Mouse (Mus musculus) yolk sac, embryonic 10.5 days (tissue): ENCODE results near the gene Arrdc1.
"Not testable (repeated sequence)": the region's sequence is repeated elsewhere in the genome, so short reads cannot be mapped to it uniquely, and the experiment has no call there.

Experiments
- DNase-seq: peaks from one replicate; pipeline ENCODE4 v3.0.0-alpha.2; 2017; ENCODE audit warnings: low spot score

The Arrdc1 gene

DNA sequence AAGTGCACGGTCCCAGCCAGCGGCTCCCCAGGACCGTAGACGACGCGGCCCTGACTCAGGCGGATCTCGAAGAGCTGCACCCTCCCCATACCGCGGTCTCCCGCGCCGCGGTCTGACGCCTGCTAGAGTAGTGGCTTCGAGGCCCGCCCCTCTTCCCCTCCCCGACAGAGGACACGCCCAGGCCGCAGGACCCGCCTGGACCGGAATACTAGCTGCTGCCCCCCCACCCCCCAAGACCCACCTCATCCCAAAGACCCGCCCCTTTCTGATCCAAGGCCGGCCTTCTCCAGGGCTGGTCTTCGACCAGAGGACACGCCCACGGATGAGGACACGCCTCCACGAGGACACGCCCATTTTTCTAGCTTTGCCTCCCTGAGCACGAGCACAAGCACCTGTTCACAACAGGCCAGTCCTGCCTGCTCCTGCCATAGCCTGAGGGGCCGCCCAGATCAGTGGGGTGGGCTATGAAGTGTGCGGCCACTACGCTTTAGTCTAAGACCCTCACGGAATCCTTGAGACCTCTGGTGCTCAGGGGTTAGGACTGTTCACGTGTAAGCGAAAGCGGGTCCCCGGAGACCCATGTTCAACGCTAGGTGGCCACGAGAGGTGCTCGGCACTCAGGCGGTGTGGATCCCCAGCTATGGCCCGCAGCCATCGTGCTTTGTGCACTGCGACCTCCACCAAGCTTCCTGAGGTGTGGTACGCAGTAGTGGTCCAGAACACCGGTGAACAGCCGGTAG lies at the start of gene Arrdc1:
Gene Arrdc1 (minus strand): TSS at position 196 of the 740 bp plus-strand sequence.
- DNase-seq = peak; percentile 98

DNA sequence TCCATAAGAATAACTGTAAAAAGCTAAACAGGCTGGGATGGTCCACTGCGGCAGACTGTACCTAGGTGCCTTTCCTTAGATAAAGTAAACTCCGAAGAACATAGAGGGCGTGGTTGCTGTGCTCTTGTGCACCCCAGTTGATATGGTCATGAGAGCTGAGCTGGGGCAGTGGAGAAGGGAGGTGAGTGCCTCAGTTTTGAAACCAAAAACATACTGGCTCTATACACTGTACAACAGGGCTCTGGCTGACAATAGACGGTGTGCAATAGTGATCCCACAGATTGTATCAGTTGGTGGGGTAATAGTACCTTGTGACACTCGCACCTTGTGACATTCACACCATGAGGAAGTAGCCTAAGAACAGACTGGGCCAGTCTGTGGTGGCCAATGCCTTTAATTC lies 41.9 kb upstream of the Arrdc1 start:
- DNase-seq = no peak

DNA sequence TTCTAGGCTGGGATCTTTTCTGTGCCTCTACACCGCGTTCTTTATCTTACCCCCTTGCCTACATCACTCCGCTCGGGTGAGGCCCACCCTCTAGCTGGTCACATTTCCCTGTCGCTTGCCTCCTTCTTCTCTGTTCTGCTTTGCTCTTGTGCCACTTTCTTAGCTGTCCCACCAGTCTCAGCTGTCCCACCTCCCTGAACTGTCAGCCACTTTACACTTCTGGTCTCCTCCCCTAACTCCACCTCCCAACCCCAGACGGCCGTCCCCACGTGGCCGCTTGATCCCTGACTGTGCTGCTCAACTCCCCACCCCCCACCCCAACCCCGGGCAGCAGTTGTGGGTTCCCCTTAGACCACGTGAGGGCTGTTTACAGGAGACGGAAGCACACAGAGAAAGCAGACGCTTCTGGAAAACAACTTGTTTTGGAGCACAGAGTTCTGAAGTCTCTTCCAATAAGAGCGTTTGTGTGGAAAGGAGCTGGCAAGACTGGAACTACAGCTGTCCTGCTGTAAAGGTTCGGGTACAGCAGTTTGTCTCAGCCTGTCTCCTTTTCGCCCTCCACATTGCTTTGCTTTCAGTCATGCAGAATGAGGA lies 40.7 kb upstream of the Arrdc1 start, which contains the start of gene Pnpla7:
Gene Pnpla7 (plus strand): TSS at position 330 of the 594 bp plus-strand sequence.
- DNase-seq = peak; percentile 89

DNA sequence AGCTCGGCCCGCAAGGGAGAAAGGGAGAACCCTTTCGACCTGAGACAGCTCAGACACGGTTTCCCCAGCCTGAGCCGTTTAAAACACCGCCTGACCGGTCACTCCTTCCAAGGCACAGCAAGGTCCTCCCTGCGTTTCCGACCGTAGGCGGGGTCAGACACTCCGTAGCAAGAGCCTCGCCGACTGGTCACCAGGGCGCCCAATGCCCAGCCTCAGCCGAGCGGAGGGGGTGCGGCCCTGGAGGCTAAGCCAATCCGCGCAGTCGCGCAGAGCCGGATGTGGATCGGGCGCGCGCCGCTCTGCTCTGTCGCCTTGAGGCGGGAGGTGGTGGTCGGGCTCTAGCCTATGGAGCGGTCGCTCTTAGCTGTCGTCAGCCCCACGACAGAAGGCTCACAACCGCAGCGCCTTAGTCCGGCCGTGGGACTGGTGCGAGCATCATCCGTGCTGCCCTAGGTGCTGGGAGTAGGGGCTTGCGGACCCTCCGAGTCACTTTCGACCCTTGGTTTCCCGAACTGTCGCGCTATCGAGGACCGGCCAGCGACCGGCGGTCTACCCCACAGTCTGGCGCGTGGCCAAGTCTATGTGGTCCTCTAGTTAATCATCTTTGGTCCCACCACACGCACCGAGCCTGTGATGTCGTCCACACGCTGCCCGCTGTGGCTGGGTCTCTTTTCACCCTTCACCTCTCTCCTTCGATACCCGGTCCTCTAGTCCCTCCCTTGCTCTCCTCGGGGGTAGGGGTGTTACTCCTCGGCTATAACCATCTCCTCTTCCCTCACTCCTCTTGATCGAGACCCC lies 40.1 kb upstream of the Arrdc1 start, which contains the start of gene Mrpl41:
Gene Mrpl41 (minus strand): TSS at position 193 of the 798 bp plus-strand sequence.
- DNase-seq = peak; percentile 97

DNA sequence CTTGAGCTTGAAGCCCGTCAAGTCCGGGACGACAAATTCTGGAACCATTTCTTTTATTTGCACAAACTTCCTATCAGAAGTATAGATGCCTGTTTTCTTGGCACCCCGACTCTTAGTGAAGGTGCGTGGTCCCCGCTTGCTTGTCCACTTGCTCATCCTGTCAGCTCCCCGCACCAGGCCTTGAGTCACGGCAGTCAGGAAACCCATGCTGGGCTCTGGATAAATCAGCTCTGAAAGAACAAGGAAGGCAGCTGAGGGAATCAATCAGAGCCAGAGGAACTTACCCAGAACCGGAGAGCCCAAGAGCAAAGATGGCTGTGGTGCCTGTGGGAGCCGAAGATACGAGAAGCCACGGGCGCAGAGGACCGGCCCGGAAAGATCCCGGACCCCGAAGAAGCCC lies 39.4 kb upstream of the Arrdc1 start:
- not testable (repeated sequence) for DNase-seq

DNA sequence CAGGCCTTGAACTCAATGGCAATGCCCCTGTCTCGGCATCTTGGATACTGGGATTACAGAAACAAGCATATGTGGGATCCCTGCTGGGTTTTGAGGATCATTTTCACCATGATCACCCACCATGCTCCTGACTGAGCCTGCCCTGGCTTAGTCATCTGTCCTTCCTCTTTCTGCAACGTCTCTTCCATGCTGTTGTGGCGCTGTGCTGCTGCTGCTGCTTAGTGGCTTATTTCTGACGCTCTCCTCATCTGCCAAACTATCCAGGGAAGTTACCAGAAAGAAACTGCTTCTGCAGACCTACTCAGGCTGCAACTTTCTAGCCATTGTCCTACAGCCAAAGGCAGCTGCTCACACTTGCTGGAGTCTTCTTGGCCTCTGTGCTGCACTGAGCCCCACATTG lies 35.3 kb upstream of the Arrdc1 start:
- DNase-seq = no peak

DNA sequence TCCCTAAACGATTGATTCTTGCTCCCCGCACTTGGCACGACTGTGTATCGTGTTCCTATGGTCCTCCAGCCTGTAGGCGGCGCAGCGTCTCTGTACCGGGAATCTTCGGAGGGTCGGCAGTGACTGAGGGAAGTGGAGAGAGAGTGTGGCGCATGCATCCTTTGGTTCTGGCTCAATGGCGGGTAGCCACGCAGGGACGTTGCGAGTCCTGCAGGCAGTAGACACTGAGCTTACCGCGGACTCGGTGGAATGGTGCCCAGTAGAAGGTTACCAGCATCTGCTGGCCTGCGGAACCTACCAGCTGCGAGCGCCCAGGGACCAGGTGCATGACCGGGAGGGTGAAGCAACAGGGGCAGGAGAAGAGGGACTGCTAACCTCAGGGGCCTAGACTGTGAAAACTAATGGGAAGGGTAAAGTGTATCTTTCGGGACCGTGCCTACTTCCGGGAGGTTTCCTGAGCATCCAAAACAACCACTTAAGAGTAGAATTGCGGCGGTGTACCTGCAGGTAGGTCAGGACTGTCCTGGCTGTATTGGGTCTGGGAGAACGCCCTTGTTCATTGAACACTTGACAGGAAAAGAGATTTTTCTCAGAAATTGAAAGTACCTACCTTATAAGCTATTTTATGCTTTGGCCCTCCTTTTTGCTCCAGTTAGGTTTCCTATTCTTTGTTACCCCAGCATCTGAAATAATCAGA lies 27.4 kb upstream of the Arrdc1 start, which contains the start of gene Dph7:
Gene Dph7 (plus strand): TSS at position 97 of the 697 bp plus-strand sequence.
- peak; percentile 83 for DNase-seq

DNA sequence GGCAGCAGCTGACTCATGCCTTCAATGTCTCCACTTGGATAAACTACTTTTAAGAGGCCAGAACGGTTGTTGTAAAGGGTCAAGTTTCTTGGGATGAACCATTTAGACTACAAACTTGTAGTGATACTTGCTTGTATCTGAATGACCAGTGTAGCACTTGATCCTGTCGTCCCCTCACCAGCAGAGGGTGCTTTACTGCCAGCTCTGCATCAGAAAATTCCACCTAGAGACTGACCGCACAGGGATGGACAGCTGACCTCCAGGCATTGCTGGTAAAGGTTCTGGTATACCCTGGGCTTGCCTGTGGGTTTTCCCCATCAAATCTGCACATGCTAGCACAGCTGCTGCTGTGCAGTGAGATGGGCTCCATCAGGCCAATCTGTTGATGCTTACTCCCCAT lies 25.9 kb upstream of the Arrdc1 start:
- DNase-seq = peak; percentile 40

DNA sequence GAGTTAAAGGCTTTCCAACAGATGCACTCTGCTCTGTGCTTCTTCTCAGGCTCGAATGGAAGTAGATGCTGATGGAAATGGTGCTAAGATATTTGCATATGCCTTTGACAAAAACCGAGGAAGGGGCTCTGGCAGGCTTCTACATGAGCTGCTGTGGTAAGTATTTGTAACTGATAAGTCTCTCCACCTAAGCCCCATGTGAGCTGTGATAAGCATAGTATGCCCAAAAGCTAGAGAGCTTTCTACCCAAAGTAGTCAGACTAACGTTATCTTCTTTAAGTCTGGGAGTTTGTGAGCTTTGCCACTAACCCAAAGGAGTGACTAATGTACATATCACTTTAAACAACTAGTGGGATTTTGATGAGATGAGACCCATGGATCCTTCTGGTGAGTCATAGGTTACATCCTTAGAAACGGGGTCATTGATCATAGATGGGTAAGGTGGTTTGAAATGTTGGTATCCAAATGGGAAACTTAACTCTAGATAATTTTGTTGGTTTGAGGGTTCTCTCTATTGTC lies 17.5 kb upstream of the Arrdc1 start:
- no peak for DNase-seq

DNA sequence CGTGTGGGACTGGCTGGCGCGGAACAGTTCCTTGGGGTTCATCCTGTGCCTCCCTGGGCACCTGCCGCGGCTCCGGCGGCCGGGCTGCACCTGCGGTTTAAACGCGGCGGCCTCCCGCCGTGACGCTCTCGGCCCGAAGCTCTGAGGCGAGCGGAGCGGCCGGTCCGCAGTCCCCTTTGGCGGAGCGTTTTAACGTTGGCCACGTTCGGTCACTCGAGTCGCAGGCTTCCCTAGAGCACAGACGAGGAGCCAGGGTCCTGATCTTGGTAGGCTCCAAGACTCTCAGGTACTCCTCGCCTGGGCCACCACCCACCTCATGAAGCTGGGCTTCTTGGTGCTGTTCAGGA lies 15.1 kb upstream of the Arrdc1 start:
- DNase-seq = no peak

DNA sequence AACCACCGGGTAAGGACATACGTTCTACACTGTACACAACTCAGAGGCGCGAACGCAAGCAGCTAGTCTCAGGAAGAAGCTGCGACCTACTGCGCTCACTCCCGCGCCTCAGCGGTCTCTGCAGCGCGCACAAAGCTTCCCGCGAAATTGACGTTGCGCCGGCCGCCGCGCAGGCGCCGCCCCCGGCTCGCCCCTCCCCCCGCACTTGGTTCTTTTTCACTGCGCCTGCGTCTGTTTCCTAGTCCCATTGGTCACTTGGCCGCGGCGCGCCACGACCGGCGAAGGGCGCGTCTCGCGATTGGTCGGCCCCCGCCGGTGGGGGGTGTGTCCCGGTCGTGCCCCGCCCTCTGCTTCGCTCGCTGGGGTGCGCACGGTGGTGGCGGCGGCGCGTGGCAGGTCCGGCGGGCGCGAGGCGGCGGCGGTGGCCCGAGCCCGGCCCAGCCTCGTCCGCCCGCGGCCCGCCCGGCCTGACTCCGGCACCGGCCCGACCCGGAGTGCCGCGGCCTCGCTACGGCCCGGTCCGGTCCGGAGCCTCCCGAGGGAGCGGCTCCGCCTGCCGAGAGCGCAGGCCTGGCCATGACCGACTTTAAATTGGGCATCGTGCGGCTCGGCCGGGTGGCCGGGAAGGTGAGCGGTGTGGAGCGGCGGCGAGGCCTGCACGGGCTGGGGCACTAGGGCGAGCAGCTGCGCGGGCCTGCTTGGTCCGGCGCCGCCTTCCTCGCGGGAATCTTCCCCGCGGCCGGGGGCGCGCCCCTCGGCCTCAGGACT lies 14.6 kb upstream of the Arrdc1 start, which contains the start of gene Zmynd19:
Gene Zmynd19 (plus strand): TSS at position 372 of the 768 bp plus-strand sequence.
- DNase-seq = peak; percentile 96

DNA sequence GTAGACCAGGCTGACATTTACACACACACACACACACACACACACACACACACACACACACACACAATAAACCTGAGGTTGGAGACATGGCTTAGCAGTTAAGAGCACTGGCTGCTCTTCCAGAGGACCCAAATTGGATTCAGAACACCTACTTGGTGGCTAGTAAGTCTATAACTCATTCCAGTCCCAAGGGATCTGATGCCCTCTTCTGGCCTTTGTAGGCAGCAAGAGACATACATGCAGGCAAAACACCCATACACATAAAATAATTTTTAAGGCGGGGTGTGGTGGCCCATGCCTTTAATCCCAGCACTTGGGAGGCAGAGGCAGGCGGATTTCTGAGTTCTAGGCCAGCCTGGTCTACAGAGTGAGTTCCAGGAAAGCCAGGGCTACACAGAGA lies 9.3 kb upstream of the Arrdc1 start:
- DNase-seq = peak; percentile 14

DNA sequence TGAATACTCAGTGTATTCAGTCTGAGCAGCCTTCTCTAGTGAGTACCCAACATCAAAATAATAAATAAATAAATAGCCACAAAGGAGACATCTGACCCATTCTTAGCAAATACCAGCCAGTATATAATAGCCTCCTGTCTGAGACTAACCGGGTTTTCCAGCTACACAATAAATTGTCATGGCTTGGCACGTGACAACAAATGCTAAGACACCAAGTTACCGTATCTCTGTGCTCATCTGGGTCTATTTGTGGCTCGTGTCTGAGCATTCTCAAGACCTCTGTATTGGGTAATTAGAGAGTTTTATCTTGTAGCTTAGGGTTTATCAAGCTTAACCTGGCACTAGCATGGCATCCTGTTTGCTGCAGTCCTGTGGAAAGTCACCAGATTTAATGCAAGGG lies 7.0 kb upstream of the Arrdc1 start:
- no peak for DNase-seq

DNA sequence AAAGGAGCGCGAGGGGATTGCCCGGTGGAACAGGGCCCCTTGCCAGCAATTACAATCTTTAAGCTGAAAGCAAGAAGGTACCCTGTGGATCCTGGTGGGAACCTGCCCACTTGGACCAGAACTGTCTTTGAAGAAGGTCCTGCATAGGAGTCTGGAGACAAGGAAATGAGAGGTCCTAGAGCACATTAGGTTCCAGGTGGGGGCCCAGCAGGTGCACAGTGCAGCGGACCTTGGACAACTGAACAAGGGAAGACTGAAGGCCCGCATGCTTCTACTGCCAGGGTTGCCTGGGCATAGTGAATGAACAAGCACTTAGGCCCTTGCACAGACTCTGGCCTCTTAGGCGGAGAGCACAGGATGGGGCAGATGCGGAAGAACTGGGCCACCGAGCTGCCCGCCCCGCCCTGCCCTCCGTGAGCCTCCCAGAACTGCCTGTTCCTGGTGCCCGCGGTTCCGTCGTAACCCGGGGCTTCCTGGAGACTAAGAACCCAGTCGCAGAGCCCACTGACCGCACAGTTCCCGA lies 550 bp downstream of the Arrdc1 start:
- DNase-seq = no peak

DNA sequence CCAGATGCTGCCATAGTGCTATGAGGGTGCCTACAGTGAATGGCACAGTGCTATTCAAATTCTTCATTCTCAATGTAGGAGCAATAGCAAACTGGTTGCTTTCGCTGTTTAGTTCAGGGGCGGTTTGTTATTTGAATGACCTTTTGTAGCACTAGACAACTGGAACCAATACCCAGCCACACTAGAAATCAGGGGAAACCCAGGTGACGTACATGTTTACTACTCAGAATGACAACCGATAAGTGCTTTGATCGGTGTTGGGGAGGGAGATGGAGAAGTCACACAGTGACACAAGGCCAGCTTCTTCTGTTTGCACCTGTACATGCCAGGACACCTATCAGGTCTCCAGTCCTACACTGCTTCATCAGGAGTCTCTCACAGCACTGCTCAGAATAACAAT lies 5.5 kb downstream of the Arrdc1 start:
- DNase-seq = no peak

DNA sequence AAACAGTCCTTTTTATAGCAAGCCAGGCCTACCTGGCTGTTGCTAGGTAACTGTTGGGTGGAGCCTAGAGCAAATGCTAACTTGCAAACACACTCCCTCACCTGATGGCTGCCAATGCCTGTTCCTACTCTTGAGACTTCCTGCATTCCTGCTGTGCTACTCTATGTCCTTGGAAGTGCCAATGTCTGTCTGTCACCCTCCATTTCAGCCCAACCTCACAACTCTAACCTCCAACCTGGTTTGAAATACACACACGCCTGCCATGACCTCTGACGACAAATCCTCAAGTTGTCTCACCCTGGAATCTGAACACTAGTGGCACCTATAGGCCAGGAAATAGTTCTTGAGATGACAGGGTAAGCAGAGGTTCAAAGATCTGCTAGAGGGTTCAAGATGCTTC lies 5.9 kb downstream of the Arrdc1 start:
- no peak for DNase-seq

DNA sequence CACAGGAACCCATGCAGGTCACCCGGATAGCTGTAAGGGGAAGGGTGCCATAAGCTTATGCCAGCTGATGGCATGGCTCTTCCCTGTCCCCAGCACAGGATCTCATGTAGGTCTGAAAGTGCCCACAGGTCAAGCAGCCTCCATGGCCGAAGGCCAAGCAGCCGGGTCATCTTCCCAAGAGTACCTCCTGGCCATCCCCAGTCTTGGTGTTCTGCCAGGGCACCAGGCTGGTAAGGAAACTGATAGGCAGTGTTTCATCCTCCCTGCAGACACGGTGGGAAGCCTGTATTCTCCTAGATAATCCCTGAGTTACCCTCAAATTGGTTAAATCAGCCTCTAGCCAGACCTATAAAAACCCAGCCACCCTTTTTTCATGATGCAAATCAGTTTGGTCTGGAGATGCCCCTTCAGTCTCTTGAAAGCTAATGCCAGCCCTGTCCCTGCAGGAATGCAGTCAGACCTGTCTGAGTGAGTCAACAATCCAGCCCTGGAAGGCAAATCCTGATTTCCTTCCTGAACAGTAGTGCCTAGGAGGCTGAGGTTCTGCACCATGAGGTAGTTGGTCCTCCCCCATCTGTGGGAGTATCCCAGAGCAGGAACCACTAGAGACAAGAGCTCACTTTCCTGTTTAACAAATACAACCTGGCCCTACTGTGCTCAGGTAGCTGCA lies 7.1 kb downstream of the Arrdc1 start:
- no peak for DNase-seq

DNA sequence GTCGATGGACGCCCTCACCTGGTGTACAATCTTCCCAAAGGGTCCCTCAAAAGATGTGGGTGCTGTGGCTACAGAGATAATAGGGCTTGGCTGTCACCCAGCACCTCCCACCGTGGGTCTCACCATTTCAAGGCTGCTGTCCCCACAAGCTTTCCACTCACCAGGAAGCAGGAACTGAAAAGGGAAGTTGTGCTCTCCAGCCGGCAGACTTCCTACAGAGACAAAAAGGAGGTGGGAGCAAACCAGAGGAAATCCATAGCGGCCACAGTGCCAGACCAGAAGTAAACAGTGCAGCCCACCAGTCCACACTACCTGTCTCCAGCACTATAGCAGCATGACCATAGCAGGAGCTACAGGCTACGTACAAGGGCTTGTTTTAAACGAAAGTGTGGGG lies 8.1 kb downstream of the Arrdc1 start:
- DNase-seq = no peak

DNA sequence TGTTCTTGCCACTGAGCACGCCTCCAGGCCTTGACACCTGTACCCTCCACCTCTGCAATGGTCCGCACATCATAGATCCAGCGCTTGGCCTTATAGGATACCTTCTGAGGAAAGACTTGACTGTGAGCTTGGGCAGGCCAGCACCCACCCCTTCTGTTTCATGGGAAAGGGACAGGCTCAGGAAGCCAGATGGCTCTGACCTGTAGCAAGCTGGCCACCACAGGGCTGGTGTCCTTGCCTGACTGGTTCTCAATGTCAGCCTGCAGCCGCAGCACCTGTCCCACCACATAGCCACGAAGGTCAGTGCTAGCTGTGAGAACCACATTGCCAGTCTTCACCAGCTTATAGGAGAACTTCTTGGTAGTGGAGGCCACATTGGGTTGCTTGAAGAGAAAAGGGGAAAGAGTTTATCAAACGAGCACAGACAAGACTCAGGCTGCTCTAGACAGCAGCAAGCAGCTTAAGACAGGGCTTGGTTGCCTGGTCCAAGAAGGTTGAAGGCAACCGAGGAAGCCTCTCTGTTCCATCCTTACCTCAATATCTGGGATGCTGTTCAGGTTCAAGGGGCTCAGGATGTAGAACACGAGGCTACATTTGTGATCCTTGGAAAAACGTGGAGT lies 8.6 kb downstream of the Arrdc1 start:
- no peak for DNase-seq

DNA sequence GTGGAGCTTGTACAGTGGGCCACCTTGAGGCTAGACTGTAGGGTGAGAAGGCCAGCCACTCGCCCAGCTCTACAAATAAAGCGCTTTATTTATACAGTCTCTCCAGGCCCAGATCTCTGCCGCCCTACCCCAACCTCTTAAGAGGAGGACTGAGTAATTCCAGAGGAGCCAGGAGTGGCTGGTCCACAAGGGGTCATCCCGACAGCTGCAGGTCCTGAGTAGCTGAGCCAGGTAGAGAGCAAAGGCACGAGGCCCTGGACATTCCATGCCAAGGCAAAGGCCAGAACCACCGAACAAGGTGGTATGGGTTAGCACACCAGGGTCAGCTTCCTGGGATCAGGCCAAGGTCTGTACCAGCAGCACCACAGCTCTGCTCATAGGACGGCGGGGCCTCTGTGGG lies 9.8 kb downstream of the Arrdc1 start:
- DNase-seq = no peak
